Comparison of ENCODE assay signal across 17 mouse cellular contexts in the genomic region with DNA sequence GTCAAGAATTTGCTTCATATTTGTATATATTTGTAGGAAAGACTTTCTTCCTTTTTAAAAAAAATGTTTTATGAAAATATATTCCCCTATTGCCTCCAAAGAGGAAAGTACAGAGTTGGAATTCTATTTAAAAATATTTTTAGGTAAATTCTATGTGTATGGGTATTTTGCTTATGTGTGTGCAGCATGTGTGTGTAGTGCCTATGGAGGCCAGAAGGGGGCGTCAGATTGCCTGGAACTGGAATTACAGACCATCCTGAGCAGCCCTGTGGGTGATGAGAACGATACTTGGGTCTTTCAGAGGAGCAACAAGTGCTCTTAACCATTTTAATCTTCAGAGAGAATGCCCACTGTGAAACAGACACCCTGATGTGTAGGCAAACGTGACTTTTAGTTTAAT.
"Had no signal": no experiment of that assay in that cellular context is flagged by ENCODE, and none has a peak within 500 bp of the region (broad histone marks: within the 10 kb centered on the region; RNA-seq: fewer than 3 reads in every experiment).

No protein-coding gene starts in this region.

- ATAC-seq: inflammation-experienced regulatory T-cells, adult 6 months; lung, postnatal 0 days had no signal

- H3K4me3 ChIP-seq: hindbrain, embryonic 15.5 days; kidney, embryonic 15.5 days; limb, embryonic 13.5 days; midbrain, embryonic 12.5 days; myocyte; neural tube, embryonic 15.5 days had no signal

- H3K9me3 ChIP-seq: hindbrain, embryonic 15.5 days; kidney, embryonic 15.5 days; limb, embryonic 13.5 days; neural tube, embryonic 15.5 days had no signal

- H3K36me3 ChIP-seq: hindbrain, embryonic 15.5 days; kidney, embryonic 15.5 days; midbrain, embryonic 12.5 days; neural tube, embryonic 15.5 days had no signal

- H3K27ac ChIP-seq: hindbrain, embryonic 15.5 days; kidney, embryonic 15.5 days; limb, embryonic 13.5 days; midbrain, embryonic 12.5 days; neural tube, embryonic 15.5 days had no signal

- H3K9ac ChIP-seq: hindbrain, embryonic 15.5 days; kidney, embryonic 15.5 days; limb, embryonic 13.5 days; midbrain, embryonic 12.5 days; neural tube, embryonic 15.5 days had no signal

- H3K4me2 ChIP-seq: hindbrain, embryonic 15.5 days; kidney, embryonic 15.5 days; limb, embryonic 13.5 days; liver, embryonic 11.5 days; midbrain, embryonic 12.5 days; neural tube, embryonic 15.5 days had no signal

- H3K27me3 ChIP-seq: hindbrain, embryonic 15.5 days; kidney, embryonic 15.5 days; limb, embryonic 13.5 days; midbrain, embryonic 12.5 days; neural tube, embryonic 15.5 days had no signal

- DNase-seq: kidney, adult 18-20 months; kidney, postnatal 25 days; lung, adult 18-20 months; lung, postnatal 4 days; right cerebral cortex, adult 18-20 months; right cerebral cortex, postnatal 25 days; thymus, adult 18-20 months; thymus, postnatal 14 days had no signal

- H3K4me1 ChIP-seq: midbrain, embryonic 12.5 days had no signal
